Mouse (Mus musculus) right cerebral cortex, adult 18-20 months (tissue): ENCODE data around the gene Stra6.

Source experiments
- DNase-seq: peaks from one replicate; pipeline ENCODE4 v3.0.0; 2022; ENCODE audit warnings: mixed read lengths

The Stra6 gene

GRCm38 (mm10) chr9:58174818-58175251 is 111.2 kb downstream of the Stra6 start:
- DNase-seq = peak; percentile 61

DNA sequence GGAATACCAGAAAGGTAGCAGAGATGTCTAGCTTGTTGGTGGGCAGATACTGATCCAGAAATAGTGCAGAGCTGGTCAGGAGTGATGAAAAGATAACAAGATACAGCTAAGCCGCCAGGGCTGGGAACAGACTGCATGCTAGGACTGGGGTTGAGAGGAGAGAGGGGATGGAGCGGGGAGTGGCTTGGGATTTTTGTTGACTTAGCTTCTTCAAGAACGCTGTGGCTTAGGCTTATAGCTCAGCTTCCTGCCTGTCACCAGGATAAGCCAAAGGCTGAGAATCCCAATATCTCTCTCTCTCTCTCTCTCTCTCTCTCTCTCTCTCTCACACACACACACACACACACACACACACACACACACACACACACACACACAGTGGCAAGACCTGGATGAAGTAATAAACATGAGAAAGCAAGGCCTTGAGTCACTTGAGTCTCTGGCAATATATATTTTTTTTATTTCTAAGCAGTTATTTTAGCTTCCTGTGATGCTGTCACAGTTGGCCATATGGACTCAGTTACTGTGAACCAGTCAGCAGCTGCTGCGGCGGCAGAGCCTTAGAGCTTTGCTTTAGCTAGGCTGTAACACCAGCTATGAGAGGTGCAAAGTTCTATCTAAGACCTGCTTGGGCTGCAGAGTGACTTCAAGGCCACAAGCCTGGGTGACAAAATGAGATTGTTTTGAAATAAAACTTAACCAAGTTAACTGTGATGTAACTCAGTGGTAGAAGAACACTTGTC is 112.3 kb downstream of the Stra6 start:
- DNase-seq = peak; percentile 80

DNA sequence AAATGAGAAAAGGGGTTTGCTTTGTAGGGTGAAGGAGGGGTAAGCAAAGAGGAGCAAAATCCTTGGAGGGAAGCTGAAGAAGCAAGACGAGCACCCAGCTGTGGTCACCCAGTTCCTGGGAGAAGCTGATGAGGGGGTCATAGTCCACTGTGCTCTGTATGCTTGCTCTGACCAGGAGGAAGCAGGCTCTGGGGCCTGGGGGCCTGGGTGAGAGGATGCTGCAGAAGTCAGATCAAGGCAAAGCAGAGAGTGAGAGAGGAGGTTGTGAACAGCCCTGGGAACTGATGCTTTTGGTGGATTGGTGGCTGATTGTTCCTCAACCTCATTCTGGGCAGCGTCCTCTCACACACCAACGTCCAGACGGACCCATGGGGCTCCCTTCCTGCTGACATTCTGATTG is 113.6 kb downstream of the Stra6 start:
- no peak for DNase-seq

- no peak for DNase-seq
Measured at GRCm38 (mm10) chr9:58179390-58179789, 115.8 kb downstream of the Stra6 start.

DNA sequence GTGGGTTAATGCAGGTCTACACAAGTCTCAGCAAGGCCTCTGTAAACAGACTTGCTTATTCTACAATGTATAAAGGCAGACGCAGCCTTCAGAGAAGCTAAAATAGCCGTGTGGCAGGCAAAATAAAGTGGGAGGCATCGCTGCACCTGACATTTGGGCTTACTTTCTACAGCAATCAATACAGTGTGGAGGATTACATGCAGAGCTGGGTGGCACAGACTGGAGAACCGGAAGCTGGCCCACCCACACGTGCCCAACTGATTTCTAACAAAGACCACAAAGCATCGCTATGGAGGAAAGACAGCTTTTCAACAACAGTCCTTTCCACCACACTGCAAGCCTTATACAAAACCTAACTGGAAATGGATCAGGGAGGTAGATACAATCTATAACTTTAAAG is 120.9 kb downstream of the Stra6 start:
- no peak for DNase-seq

- DNase-seq = no peak
Measured at GRCm38 (mm10) chr9:58194222-58194621, 130.6 kb downstream of the Stra6 start.

DNA sequence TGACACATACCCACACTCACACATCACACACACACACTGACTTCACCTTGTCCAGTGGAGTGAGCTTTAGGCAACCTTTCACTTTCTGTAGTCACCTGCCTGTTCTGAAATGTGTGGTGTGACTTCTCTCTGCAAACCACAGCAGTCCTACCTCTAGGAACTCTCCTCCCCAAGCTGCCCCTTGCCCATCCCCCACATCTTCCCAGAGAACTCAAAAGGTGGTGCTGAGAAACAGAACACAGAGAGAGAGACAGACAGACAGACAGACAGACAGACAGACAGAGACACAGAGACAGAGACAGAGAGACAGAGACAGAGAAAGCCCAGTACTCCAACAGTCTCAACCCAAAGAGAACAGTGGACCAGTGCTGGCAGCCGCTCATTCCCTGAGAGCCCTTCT is 132.1 kb downstream of the Stra6 start:
- DNase-seq = no peak

DNA sequence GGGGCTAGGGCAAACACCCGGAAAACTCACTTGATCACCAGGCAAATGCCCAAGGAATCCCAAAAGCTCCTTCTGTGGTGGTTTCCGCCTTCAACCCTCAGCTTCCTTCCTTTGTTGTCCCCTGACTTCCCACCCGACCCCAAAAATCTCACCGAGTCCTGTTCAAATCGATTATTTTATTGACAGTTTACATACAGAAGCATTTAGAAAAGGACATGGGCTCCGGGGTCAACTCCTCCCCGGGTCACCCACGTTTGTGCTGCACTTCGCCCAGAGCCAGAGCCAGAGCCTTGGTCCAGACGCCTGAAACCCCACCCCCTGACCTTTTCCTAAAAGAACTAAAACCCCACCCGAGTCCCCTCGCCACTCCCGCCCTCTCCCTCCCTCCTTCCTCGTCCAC is 132.6 kb downstream of the Stra6 start:
- no peak for DNase-seq

DNA sequence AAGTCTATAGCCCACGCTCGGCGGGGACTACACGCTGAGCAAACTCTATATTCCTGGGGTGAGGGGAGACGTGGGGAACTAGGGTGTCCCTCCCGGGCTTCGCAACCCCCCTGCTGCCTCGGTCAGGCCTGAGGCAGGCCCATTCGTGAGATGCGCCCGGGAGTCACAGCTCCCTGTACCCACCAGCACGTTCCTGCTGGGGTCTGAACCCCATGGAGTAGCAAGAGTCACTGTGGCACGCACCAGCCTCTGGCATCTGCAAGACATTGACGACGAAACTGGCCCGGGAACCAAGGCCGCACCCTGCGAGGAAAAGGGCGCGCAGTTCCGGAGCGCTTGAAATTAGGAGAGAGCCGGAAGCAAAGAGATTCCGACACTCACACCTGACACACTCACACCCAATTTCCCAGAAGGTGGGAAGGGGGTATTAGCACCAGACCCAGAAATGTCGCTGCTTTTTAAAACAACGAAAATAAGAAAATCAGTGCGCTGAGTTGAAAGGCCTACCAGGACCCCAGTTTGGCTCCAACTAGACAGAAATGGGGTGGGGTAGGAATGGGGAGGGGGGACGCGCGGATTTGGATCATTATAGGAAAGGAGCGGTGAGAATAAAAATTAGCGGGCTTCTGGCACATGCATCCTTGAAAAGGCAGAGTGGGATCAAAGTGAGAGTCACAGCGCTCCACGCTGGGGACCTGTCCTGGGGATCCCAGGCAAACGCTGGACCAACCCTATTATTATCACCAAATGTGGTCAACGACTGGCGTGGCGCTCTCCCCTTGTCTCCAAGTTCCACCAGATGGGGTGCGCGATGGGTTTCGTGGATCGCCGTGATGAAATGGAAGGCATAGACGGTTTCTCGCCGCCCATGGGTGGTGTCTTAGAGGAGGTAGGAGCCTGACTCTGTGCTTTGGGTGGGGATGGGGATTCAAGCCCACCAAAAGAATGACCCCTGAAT is 133.3 kb downstream of the Stra6 start:
- no peak for DNase-seq

GRCm38 (mm10) chr9:58197781-58198701 is 134.5 kb downstream of the Stra6 start:
- DNase-seq = peak; percentile 62

DNA sequence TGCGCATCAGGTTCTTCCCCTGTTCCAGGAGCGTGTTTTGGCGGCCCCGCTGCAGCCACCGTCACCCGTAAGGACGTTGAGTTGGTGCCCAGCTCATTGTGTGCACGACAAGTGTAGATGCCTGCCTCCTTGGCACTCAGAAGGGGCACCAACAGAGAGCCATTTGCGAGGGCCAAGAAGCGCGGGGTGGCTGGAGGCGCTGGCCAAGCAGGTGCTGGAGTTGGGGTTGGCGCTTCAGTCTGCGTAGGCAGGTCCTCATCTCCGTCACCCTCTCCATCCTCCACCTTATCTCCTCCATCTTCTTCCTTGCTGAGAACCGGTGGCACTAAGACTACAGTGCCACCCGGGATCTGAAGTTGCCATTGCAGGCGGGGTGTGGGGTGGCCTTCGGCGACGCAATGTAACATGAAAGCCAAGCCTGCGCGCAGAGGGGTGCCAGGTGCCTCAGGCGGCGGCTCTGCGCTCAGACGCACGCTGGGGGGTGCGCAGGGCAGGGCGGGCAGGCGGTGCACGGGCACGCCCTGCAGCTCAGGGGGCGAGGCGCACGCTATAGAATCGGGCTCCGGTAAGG is 135.3 kb downstream of the Stra6 start:
- DNase-seq = peak; percentile 51

- DNase-seq = peak; percentile 47
Measured at GRCm38 (mm10) chr9:58199381-58200269, 136.0 kb downstream of the Stra6 start.

GRCm38 (mm10) chr9:58200270-58201090 is 136.9 kb downstream of the Stra6 start:
- peak; percentile 52 for DNase-seq

DNA sequence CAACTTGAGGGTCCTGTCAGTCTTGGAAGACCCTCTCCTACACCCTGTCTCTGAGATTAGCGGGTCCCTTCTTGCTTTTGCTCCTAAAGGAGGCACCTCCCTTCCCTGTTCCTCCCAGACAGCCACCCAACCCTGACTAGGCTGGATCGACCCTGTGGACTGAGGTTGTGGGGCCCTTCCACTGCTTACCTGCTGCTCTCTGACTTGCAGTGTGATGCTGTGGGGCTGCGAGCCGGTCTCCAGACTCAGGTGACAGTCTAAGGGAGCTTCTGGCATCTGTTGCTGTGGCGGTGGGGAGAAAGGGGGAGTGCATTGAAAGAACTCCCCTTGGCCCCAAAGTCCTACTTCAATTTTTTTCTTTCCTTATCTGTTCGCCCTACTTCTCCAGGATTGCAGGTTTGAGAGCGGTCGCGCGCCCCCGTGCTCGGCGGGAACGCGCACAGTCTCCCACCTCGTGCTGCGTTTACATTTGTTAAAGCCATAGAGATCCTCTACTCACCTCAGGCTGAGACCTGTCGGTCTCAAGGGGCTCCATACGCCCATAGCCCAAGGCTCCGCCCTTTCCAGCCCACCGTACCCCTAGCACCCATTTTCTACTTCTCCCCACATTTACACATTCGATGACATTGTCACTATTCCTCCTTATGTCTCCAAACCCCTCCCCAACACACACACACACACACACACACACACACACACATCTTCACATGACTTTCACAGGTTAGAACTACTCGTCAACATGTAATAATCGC is 137.7 kb downstream of the Stra6 start:
- DNase-seq = peak; percentile 33

DNA sequence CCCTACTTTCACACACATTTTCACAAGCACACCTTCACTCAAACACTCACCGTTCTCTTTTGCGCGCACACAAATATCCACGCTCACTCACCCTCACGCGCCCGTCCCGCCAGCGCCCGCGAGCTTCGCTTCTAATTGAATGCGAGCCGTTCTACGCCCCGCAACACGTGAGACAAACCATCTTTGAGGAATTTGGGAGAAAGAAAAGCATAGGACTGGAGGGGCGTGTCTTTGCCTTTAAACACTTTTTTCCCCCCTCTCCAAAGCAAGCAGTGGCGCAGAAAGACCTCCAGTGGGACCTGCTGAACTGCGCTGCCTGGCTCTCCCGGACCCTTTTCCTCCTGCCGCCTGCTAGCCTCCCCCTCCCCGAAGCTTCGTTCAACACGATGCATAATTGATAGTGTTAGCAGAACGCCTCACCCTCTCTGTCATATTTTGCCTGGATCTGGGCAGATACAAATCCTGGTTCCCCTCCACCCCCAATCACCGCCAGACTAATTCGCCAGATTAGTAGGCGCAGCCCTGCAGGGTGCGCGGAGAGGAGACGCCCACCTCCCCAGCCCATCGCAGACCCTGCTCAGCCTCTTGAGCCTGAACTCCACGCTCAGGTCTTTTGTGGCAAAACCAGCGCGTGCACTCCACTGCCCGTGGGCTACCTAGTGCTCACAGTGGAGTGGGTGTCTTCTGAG is 138.4 kb downstream of the Stra6 start:
- DNase-seq = peak; percentile 50

GRCm38 (mm10) chr9:58202676-58203453 is 139.3 kb downstream of the Stra6 start:
- peak; percentile 85 for DNase-seq
